Mouse (Mus musculus): Measurements from ENCODE around the gene Eef1akmt1. TPM values are rescaled to one million over a fixed set of nuclear protein-coding genes. Genes with fewer than 3 reads are reported as not detected.

Gene Eef1akmt1
- total and polyA plus RNA-seq, 3 experiments, result 32.4 to 34.0 (median 33.8) TPM

- DNase-seq, result peak; percentile 43 to 57
- no peak overlapping the region for H3K4me3 ChIP-seq
- no peaks in the 10 kb centered on the region for H3K36me3 ChIP-seq (ENCODE audit: control insufficient read depth, insufficient read depth, low read length)
- peaks cover 5% of the 10 kb centered on the region for H3K4me1 ChIP-seq (ENCODE audit: control insufficient read depth, insufficient read depth, low read length)
- intact Hi-C loops (cut with DNase I), result no loop called here
- peak overlapping the region; percentile 30; the same call in 1 of the 2 replicates for H3K27ac ChIP-seq
- H3K27me3 ChIP-seq (ENCODE audit: control insufficient read depth, insufficient read depth, low read length), result no peaks in the 10 kb centered on the region
- TF ChIP-seq POLR2A (IDR thresholded peaks at IDR 0.05; ENCODE audit: insufficient read depth, low read depth, low read length) (peak; percentile 23; the same call in 1 of the 2 replicates), CTCF (IDR thresholded peaks at IDR 0.05) (no peak), EP300 (IDR thresholded peaks at IDR 0.05; ENCODE audit: insufficient read depth, low read depth, low read length) (0 out of 2 replicates have a peak, but pooled peaks have one; percentile 60)
- H3K79me2 ChIP-seq (replicated peaks; ENCODE audit: control insufficient read depth, insufficient read depth, low read length), result no peaks in the 10 kb centered on the region
- 27% methylated on average over 10 of the region's 10 CpGs for WGBS
- H3K9ac ChIP-seq (ENCODE audit: low read depth, low read length), result no peak overlapping the region
Observed at GRCm38 (mm10) chr14:57529086-57529785, 42.2 kb downstream of the Eef1akmt1 start.

GRCm38 (mm10) chr14:57527598-57527997 lies 43.8 kb downstream of the Eef1akmt1 start:
- H3K4me1 ChIP-seq (ENCODE audit: control insufficient read depth, insufficient read depth, low read length), result peaks cover 5% of the 10 kb centered on the region
- H3K79me2 ChIP-seq (replicated peaks; ENCODE audit: control insufficient read depth, insufficient read depth, low read length), result no peaks in the 10 kb centered on the region
- no peak overlapping the region for H3K4me3 ChIP-seq
- no peaks in the 10 kb centered on the region for H3K27me3 ChIP-seq (ENCODE audit: control insufficient read depth, insufficient read depth, low read length)
- H3K36me3 ChIP-seq (ENCODE audit: control insufficient read depth, insufficient read depth, low read length), result no peaks in the 10 kb centered on the region
- no peak for TF ChIP-seq EP300 (IDR thresholded peaks at IDR 0.05; ENCODE audit: insufficient read depth, low read depth, low read length)
- TF ChIP-seq CTCF (IDR thresholded peaks at IDR 0.05), result no peak
- no peak for TF ChIP-seq POLR2A (IDR thresholded peaks at IDR 0.05; ENCODE audit: insufficient read depth, low read depth, low read length)
- H3K27ac ChIP-seq, result no peak overlapping the region
- no peak overlapping the region for H3K9ac ChIP-seq (ENCODE audit: low read depth, low read length)
- WGBS, result 58% methylated on average over 2 of the region's 2 CpGs
- no peak for DNase-seq
- intact Hi-C loops (cut with DNase I), result no loop called here

- H3K79me2 ChIP-seq (replicated peaks; ENCODE audit: control insufficient read depth, insufficient read depth, low read length), result no peaks in the 10 kb centered on the region
- no peak for DNase-seq
- no peaks in the 10 kb centered on the region for H3K36me3 ChIP-seq (ENCODE audit: control insufficient read depth, insufficient read depth, low read length)
- WGBS, result 49% methylated on average over 7 of the region's 7 CpGs
- TF ChIP-seq POLR2A (IDR thresholded peaks at IDR 0.05; ENCODE audit: insufficient read depth, low read depth, low read length) (no peak), CTCF (IDR thresholded peaks at IDR 0.05) (no peak), EP300 (IDR thresholded peaks at IDR 0.05; ENCODE audit: insufficient read depth, low read depth, low read length) (no peak)
- no peak overlapping the region for H3K9ac ChIP-seq (ENCODE audit: low read depth, low read length)
- peaks cover 5% of the 10 kb centered on the region for H3K4me1 ChIP-seq (ENCODE audit: control insufficient read depth, insufficient read depth, low read length)
- H3K27me3 ChIP-seq (ENCODE audit: control insufficient read depth, insufficient read depth, low read length), result no peaks in the 10 kb centered on the region
- no peak overlapping the region for H3K4me3 ChIP-seq
- intact Hi-C loops (cut with DNase I), result no loop called here
- no peak overlapping the region for H3K27ac ChIP-seq
Observed at GRCm38 (mm10) chr14:57527122-57527521, 44.3 kb downstream of the Eef1akmt1 start.

- WGBS, result 74% methylated on average over 10 of the region's 10 CpGs
- H3K27ac ChIP-seq, result no peak overlapping the region
- TF ChIP-seq POLR2A (IDR thresholded peaks at IDR 0.05; ENCODE audit: insufficient read depth, low read depth, low read length) (no peak), CTCF (IDR thresholded peaks at IDR 0.05) (no peak), EP300 (IDR thresholded peaks at IDR 0.05; ENCODE audit: insufficient read depth, low read depth, low read length) (no peak)
- no peaks in the 10 kb centered on the region for H3K27me3 ChIP-seq (ENCODE audit: control insufficient read depth, insufficient read depth, low read length)
- intact Hi-C loops (cut with DNase I), result no loop called here
- H3K36me3 ChIP-seq (ENCODE audit: control insufficient read depth, insufficient read depth, low read length), result no peaks in the 10 kb centered on the region
- no peaks in the 10 kb centered on the region for H3K79me2 ChIP-seq (replicated peaks; ENCODE audit: control insufficient read depth, insufficient read depth, low read length)
- peak overlapping the region; percentile 51 for H3K4me3 ChIP-seq
- peaks cover 5% of the 10 kb centered on the region for H3K4me1 ChIP-seq (ENCODE audit: control insufficient read depth, insufficient read depth, low read length)
- no peak for DNase-seq
- H3K9ac ChIP-seq (ENCODE audit: low read depth, low read length), result no peak overlapping the region
Observed at GRCm38 (mm10) chr14:57526050-57526623, 45.3 kb downstream of the Eef1akmt1 start.

- Histone ChIP-seq H3K4me1 (ENCODE audit: control insufficient read depth, insufficient read depth, low read length) (peaks cover 5% of the 10 kb centered on the region), H3K27me3 (ENCODE audit: control insufficient read depth, insufficient read depth, low read length) (no peaks in the 10 kb centered on the region), H3K9ac (ENCODE audit: low read depth, low read length) (peak overlapping the region; percentile 75), H3K79me2 (replicated peaks; ENCODE audit: control insufficient read depth, insufficient read depth, low read length) (no peaks in the 10 kb centered on the region), H3K4me3 (peak overlapping the region; percentile 51), H3K36me3 (ENCODE audit: control insufficient read depth, insufficient read depth, low read length) (no peaks in the 10 kb centered on the region), H3K27ac (no peak overlapping the region; the same call in 1 of the 2 replicates)
- intact Hi-C loops (cut with DNase I), result no loop called here
- 4% methylated on average over 53 of the region's 60 CpGs for WGBS
- TF ChIP-seq CTCF (IDR thresholded peaks at IDR 0.05) (peak; percentile 25), POLR2A (IDR thresholded peaks at IDR 0.05; ENCODE audit: insufficient read depth, low read depth, low read length) (no peak)
- DNase-seq, result peak; percentile 55 to 66
Observed at GRCm38 (mm10) chr14:57525388-57526049, 45.9 kb downstream of the Eef1akmt1 start.

All from heart, adult 2 months (tissue).